Mouse (Mus musculus): ENCODE results near the gene Glis3.

Glis3 gene

GRCm38 (mm10) chr19:28679776-28680391 lies at the start of gene Glis3:
Gene Glis3 (minus strand): TSS chr19:28680077.
- DNase-seq (ENCODE audit: low spot score): no peak

GRCm38 (mm10) chr19:28726161-28726880 lies 46.4 kb upstream of the Glis3 start:
- DNase-seq (ENCODE audit: low spot score): no peak

DNA sequence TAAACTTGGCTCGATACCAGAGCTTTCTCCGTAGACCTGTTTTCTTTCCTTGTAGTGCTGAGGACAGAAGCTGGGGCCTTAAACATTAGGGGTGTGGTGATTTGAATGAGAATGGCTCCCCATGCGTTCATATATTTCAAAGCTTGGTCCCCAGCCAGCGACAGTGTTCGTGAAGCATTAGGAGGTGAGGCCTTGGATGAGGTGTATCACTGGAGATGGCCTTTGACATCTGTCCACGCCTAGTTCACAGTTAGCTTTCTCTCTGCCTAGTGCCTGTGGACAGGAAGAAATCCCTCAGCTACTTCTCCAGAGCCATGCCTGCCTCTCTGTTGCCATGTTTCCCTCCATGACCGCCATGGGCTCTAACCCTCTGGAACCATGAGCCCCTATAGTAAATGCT lies 44.8 kb upstream of the Glis3 start:
- no peak for DNase-seq (ENCODE audit: low spot score)

DNA sequence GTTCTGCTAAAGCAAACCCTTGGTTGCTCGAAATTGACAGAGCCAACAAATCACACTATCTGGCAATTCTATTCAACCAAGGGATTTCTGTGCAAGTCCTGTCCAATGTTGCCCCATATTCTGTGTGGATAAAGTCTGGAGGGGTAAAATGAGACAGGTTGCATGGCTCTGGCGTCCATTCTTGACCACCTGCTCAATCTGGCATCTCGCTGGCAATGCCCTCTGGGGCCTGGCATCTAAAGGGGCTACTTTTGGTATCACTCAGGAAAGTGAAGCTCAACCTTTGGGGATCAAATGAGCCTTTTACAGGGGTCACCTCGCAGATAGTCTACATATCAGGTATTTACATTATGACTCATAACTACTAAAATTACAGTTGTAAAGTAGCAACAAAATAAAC lies 42.7 kb upstream of the Glis3 start:
- DNase-seq (ENCODE audit: low spot score): no peak

DNA sequence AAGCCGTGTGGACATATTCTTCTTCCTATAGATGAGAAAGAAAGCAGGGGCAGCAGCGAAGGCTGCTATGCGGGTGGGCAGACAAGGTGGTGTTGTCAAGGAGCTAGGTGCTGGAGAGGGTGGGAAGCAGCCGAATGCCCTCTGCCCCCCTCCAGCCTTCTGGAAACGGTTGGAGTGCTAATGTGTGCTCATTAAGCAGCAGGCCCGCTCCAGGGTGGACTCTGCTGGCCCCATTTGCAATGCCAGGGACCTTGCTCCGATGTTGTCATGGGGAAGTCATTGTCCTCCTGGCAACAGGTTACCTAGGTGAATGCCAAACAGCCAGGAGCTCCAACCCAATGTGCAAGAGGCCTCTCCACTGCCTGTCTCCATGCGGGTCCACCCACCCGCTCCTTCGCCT lies 42.0 kb upstream of the Glis3 start:
- DNase-seq (ENCODE audit: low spot score): no peak

DNA sequence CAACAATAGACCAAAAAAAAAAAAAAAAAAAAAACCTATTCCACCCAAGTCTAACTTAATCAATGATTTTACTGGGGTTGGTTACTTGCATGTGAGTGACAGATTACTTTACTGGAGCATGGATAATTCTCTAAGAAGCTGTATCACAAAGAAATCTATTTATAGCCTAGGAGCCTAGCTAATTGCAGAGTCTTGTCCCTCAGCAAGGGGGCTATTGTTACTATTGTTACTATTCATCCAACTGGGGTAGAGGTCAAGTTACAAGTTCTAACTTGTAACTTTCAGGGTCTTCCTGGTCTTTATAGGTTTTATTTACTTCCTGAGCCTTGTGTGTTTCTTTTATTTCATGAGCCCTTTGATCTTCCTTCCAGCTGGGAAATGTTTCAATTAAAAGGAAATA lies 40.1 kb upstream of the Glis3 start:
- no peak for DNase-seq (ENCODE audit: low spot score)

DNA sequence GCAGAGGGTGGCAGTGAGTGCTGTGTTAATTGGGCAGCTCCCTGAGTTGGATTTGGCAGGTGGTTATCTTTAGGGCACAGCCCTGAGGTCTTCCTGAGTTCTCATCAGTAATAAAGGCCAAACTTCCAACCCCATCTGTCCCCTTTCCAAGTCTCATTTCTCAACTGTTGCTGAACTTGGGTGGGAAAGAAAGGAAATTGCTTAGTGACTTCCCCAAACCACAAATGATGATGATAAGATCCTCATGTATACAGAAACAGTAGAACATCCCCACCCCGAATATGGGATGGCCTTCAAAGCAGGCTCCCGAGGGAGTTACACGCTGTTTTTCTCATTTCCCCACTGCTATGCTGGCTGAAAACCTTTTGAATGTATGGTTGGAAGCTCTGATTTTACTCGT lies 34.8 kb upstream of the Glis3 start:
- DNase-seq (ENCODE audit: low spot score): no peak

DNA sequence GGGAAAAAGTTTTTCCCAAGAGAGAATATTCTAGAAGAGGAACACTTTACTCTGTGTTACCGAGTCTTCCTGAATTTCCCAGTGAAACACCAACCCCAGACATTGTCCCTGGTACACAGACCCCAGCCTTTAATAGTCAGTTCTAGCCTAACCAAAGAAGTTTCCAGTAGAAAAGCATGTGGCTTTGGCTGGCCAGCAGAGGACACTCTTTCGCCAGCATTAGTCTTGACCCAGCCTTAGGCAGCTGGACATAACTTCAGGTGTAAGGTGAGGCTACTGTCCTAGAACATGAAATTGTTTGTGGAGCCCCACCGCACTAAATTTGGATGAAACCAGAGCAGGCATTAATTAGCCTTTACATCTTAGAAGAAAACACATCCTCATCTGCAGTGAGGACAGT lies 17.8 kb upstream of the Glis3 start:
- no peak for DNase-seq (ENCODE audit: low spot score)

DNA sequence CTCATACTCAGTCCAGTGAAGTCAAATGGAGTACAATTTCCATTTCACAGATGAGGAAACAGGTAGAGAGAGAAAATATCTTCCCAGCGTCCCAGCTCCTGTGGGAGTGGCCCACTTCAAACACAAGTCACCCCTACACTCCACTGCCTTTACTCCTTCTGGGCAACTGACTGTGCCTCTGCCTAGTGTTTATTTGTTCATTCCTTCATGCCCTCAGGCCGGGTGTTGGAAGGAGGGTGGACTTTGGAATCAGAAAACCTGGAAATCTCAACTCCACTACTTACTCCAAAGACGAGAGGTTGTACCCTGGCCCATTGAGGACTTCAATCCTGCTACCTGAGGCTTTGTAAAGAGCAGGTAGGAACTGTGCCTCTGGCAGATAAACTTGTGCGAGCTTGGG lies 6.5 kb upstream of the Glis3 start:
- DNase-seq (ENCODE audit: low spot score): no peak

DNA sequence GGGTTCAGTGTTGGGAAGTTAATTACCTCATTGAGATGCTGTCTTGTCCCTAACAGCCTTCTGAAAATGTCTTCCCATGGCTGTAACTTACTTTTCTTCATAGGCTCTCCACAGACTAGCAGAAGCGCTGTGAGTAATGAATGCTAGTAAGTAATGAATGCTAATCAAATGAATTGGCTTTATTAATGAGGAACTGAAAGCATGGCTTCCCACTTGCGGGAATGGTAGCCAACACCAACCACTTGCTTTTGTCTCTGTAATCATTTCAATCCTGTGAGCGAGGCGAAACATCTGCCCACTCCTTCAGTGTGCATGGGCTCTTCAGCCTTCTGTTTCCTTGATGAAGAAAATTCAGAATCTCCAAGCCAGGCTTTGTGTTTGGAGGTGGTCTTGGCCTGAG lies 5.6 kb upstream of the Glis3 start:
- no peak for DNase-seq (ENCODE audit: low spot score)

DNA sequence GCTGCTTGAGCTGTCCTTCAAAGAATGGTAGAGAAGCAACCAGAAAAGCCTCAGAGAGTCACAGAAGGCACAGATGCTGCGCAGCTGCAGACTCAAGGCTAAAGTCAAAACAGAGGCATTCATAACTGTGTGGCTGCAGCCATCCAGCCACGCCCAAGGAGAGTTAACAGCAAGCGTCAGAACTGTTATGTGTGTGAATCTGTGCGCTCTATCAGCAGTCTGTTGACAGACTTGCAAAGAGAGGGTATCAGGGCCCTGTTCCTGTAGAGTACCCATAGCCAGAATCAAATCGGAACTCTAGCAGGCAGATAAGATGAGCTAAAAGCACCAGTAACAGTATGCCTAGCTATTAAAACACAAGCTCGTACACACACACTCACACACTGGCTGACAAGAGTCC lies 4.5 kb upstream of the Glis3 start:
- no peak for DNase-seq (ENCODE audit: low spot score)

- no peak for DNase-seq (ENCODE audit: low spot score)
These were observed 3.5 kb upstream of the Glis3 start for GRCm38 (mm10) chr19:28683346-28683745.

- no peak for DNase-seq (ENCODE audit: low spot score)
These were observed 544 bp downstream of the Glis3 start for GRCm38 (mm10) chr19:28679291-28679775.

- no peak for DNase-seq (ENCODE audit: low spot score)
These were observed 1.1 kb downstream of the Glis3 start for GRCm38 (mm10) chr19:28678646-28679270.

DNA sequence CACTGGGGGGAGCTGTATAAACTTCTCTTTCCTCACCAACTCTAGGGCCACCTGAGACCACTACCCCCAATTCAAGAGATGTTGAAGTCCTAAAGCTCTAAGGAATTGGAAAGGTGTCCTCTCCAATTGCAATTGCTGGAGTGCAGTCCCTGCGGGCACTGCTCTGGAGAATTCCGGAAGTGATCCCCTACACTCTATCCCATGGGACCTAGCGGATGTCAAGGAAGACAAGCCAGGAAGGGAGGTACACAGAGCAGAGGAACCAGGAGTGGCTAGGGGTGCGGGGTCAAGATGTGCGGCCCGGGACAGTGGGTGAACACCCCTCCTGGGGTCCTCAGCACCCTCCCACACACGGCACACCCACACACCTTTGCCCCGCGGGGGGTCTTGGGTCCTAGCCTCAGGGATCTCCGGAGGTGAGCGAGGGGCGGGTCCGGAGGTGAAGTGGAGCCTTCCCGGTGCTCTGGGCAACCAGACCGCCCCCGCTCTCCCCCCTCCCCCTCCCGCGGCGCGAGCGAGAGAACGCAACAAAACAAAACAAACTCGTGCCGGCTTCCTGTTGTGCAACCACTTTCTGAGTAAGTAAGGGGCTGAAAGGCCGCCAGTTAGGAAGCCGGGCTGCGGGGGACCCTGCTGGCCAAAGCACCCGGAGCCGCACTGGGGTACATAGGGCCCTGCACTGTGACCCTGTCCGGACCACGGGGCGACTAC lies 2.0 kb downstream of the Glis3 start:
- DNase-seq (ENCODE audit: low spot score): no peak

- DNase-seq (ENCODE audit: low spot score): no peak
These were observed 2.7 kb downstream of the Glis3 start for GRCm38 (mm10) chr19:28677045-28677727.

DNA sequence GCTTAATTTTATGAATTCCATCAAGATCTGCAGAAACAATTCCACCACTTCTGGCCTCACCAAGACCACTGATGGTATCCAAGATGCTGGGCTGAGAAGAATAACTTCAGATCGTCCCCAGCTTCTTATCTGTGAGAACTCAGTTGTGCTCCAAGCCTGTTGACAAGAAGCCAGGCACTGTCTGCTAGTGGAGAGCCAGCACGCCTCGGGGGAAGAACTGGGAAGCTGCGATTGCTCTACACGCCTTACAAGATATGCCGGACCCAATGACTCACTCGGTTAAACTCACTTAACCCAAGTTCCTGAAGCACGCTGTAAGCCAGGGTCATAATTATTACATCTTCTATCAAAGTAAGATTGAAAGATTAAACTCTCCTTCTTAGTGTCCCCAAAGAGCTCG lies 16.1 kb downstream of the Glis3 start:
- no peak for DNase-seq (ENCODE audit: low spot score)

DNA sequence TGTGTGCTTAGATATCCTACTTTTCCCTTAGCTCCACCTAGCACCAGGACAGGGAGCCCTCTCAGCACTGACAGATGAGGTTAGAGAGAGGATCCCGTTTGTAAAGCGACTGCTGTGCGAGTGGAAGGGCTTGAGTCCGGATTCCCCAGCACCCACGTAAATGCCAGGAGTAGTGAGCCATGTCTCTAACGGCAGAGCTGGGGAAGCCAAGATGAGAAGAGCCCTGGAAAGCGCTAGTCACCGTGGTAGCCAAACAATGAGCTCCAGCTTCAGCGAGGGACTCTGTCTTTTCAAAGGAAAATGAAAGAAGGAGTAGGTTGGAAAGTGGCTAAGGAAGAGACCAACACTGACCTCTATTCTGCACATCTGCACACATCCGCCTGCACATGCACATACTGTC lies 16.7 kb downstream of the Glis3 start:
- DNase-seq (ENCODE audit: low spot score): no peak

- DNase-seq (ENCODE audit: low spot score): no peak
These were observed 17.4 kb downstream of the Glis3 start for GRCm38 (mm10) chr19:28662474-28662873.

DNA sequence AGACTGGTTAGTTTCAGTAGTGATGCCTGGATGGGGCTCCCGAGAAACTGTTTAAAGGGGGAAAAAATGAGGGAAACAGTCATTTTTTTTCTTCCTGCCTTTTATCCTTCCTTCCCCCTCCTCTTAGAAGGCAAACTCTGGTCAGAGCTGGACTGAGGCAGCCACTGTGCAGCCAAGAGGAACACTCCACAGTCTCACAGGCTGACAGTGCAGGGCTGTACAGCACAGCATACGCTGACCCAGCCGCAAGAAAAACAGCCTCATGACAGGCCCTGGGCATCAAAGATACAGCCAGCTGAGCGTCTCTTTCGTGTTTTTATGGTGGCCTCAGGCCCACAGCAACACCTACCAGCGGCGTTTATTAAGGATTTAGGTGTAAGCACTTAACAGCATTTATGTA lies 19.0 kb downstream of the Glis3 start:
- DNase-seq (ENCODE audit: low spot score): no peak

DNA sequence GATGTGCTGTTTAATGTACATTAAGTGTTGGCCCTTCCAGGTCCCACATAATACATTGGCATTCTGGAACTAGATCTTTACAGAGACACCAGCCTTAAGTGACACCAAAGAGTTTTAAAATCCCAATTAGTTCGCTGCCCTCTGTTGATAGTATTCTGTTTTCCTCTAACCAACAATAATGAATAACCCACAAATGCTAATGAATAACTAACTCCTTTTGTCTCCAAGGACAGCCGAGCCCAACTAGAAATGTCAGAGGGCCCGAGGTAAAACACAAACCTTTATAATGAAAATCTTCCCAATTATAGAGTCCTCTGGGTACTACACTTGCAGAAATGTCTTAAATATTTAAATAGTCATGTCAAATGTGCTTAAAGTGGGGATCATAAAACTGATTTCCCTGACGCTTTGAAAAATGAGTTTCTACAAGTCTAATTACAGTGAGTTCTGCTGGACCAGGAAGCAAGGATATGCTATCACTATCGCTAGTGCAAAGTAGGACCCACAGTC lies 22.1 kb downstream of the Glis3 start:
- no peak for DNase-seq (ENCODE audit: low spot score)

GRCm38 (mm10) chr19:28656882-28657281 lies 23.0 kb downstream of the Glis3 start:
- DNase-seq (ENCODE audit: low spot score): no peak
